Mouse (Mus musculus) liver, adult 2 months (tissue): ENCODE data around the gene Sh3bp5. TPM values are rescaled to one million over a fixed set of nuclear protein-coding genes. Genes with fewer than 3 reads are reported as not detected.

Experiments
- DNase-seq: peaks from one replicate; pipeline ENCODE4 v3.0.0-alpha.2; 2011; ENCODE audit warnings: low read depth, low spot score; ENCODE audit errors: extremely low read depth
- H3K27ac ChIP-seq: fragments of 200-500 bp; replicated peaks from 2 replicates; pipeline ENCODE4 v1.5.1; 2012; ENCODE audit warnings: low read depth, mild to moderate bottlenecking, control low read depth, inconsistent platforms, low read length; ENCODE audit not compliant: insufficient read depth
- H3K27me3 ChIP-seq: fragments of 200-500 bp; 2 replicates; pipeline ENCODE4 v1.6.1; 2012; ENCODE audit warnings: mild to moderate bottlenecking, moderate library complexity, low read length, inconsistent platforms; ENCODE audit not compliant: control insufficient read depth, insufficient read depth
- H3K36me3 ChIP-seq: fragments of 200-500 bp; 2 replicates; pipeline ENCODE4 v1.6.1; 2012; ENCODE audit warnings: low read length, inconsistent platforms; ENCODE audit not compliant: control insufficient read depth, insufficient read depth
- H3K4me1 ChIP-seq: fragments of 200-500 bp; 2 replicates; pipeline ENCODE4 v1.6.1; 2011; ENCODE audit warnings: low read length; ENCODE audit not compliant: control insufficient read depth, insufficient read depth
- H3K4me3 ChIP-seq: fragments of 200-500 bp; 2 replicates; pipeline ENCODE4 v1.5.1; 2011; ENCODE audit warnings: low read depth, mild to moderate bottlenecking, control low read depth, low read length, moderate library complexity; ENCODE audit not compliant: insufficient read depth
- H3K79me2 ChIP-seq: fragments of 200-500 bp; 2 replicates; pipeline ENCODE4 v1.6.1; 2012; ENCODE audit warnings: inconsistent platforms, mild to moderate bottlenecking, low read length, moderate library complexity; ENCODE audit not compliant: control insufficient read depth, insufficient read depth
- H3K9ac ChIP-seq: fragments of 200-500 bp; 2 replicates; pipeline ENCODE4 v1.6.1; 2012; ENCODE audit warnings: low read depth, mild to moderate bottlenecking, control low read depth, inconsistent platforms, low read length
- CTCF ChIP-seq: fragments of 200-500 bp; IDR thresholded peaks from 2 replicates; pipeline ENCODE4 v1.5.1; 2011; ENCODE audit warnings: low read depth, low read length, control low read depth
- POLR2A ChIP-seq: fragments of 200-500 bp; IDR thresholded peaks from 2 replicates; pipeline ENCODE4 v1.6.1; 2011; ENCODE audit warnings: low read length, control low read depth; ENCODE audit not compliant: insufficient read depth; ENCODE audit errors: extremely low read depth
- WGBS: fragments of 180-500 bp; shearing (Covaris S2); methylation state at CpG from one replicate; pipeline ENCODE4 v1.1.7; 2018; 5-methylcytosine and 5-hydroxymethylcytosine counted together
- polyA plus RNA-seq: library from polyadenylated mRNA; depleted of rRNA; stranded (reverse); fragments of >200 nt; gene quantifications from 2 replicates; pipeline ENCODE4 v1.2.3, GENCODE M21; 2012
- total RNA-seq: library from RNA; depleted of rRNA; stranded (reverse); fragments of >200 nt; gene quantifications from 2 replicates; pipeline ENCODE4 v1.2.3, GENCODE M21; 2014

Gene Sh3bp5
- total and polyA plus RNA-seq, 2 experiments: 22.6 to 37.1 TPM

DNA sequence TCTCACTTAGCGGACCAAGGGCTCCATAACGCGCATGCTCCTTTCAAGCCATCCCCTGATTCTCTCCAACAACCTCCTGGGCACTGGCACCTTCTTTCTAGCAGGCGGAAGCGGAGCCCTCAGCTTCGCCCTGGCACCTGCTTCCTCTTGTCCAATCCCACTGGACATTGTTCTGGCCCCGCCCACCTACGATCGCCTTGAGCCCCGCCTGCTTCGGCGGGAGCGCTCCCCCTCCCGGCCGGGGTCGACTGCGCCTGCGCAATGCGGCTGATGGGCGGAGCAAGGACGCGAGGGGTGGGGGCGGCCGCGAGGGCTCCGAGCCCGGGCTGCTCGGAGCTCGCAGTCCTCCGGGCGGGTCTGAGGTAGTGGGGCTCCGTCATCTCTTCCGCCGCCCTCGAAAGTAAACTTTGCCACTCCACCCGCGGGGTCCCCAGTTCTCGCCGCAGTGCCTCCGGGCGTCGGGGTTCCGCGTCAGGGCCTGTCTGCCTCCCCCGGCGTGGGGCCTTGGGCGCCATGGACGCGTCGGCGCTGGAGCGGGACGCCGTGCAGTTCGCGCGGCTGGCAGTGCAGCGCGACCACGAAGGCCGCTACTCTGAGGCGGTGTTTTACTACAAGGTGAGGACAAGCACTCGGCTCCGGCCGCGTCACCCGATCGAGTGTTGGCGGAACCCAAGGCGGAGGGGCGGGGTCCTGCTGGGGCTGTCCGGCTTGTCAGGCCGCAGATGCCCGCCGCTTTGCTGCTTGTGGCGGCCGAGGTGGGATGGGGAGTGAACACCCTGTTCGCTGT is 99.3 kb downstream of the Sh3bp5 start, which contains the start of gene Capn7:
Gene Capn7, plus strand, starts transcription at position 270 of the 787 bp plus-strand sequence.
- peak within 1 kb of the TSS; percentile 92 for H3K27ac ChIP-seq
- H3K9ac ChIP-seq: peak within 1 kb of the TSS; percentile 98
- peak within 1 kb of the TSS; percentile 87 for H3K4me3 ChIP-seq
- H3K36me3 ChIP-seq: peaks cover 5% of the 10 kb centered on the region; the same call in 1 of the 2 replicates
- under 1% methylated on average over 78 of the region's 78 CpGs for WGBS
- H3K79me2 ChIP-seq: peaks cover 6% of the 10 kb centered on the region; the same call in 1 of the 2 replicates
- DNase-seq: peak; percentile 94
- H3K27me3 ChIP-seq: no peaks in the 10 kb centered on the region
- TF ChIP-seq POLR2A: peak; percentile 88
- TF ChIP-seq CTCF: no peak
- peaks cover 6% of the 10 kb centered on the region for H3K4me1 ChIP-seq

DNA sequence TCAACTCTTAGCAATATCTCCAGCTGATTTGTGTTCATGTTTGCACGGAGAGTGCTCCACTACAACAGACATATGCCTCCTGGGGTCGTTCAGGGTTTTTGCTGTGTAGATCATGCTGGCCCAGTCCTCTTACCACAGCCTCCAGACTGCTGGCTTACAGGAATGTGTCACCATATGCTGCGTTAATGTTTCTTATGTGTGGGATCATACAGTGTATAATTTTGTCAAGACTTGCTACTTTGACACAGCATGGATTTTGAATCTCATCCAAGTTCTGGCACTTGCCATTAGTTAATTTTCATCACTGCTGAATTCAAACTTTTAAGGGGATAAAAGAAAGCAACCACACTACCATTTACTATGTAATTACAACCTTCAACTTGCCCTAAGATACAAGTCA is 100.1 kb downstream of the Sh3bp5 start:
- Histone ChIP-seq H3K4me3 (peak overlapping the region; percentile 9; the same call in 1 of the 2 replicates), H3K9ac (no peak overlapping the region), H3K4me1 (peaks cover 6% of the 10 kb centered on the region), H3K27ac (no peak overlapping the region), H3K79me2 (peaks cover 6% of the 10 kb centered on the region; the same call in 1 of the 2 replicates), H3K36me3 (peaks cover 2% of the 10 kb centered on the region; the same call in 1 of the 2 replicates), H3K27me3 (peaks cover 2% of the 10 kb centered on the region; the same call in 1 of the 2 replicates)
- 55% methylated on average over 3 of the region's 3 CpGs for WGBS
- no peak for DNase-seq
- TF ChIP-seq CTCF: no peak
- TF ChIP-seq POLR2A: no peak

DNA sequence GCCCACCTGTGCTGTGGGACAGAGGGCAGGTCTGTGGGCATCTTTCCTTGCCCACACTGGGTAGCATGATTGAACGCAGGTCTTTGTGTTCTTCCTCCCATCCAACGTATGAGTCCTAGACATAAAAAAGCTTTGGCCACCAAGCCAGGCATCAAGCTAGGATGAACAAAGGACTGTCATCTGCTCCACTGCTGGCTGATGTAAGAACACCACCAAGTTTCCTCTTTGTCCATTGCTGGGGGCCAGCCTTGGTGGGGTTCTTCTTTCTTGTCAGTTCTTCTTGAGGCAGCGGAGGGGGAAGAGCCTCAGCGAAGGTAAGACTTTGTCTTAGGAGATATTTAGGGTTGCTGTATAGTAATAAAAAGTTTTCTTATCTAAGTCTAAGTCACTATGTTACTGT is 104.9 kb downstream of the Sh3bp5 start:
- Histone ChIP-seq H3K4me1 (no peaks in the 10 kb centered on the region), H3K27me3 (peaks cover 2% of the 10 kb centered on the region; the same call in 1 of the 2 replicates), H3K9ac (no peak overlapping the region), H3K36me3 (no peaks in the 10 kb centered on the region), H3K4me3 (no peak overlapping the region), H3K27ac (no peak overlapping the region), H3K79me2 (no peaks in the 10 kb centered on the region)
- TF ChIP-seq CTCF (no peak), POLR2A (no peak)
- no peak for DNase-seq
- WGBS: 76% methylated on average over 4 of the region's 4 CpGs

DNA sequence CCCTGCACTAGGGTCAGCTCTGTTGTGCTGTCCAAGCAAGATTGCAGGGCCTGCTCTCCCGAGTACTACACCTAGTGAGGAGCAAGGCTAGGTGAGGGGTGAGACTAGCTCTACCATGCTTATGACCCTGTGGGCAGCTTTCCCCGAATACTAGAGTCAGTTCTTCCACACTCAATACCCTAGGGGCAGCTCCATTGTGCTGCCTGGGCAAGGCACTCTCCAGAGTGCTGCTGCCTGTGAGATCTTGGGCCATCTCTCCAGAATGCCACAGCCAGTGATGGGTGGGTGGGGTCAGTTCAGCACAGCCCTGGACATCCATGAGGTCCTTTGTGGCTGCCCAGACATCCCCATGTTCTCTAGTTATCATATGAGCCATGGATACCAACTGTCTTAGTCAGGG is 106.1 kb downstream of the Sh3bp5 start:
- H3K27me3 ChIP-seq: peaks cover 2% of the 10 kb centered on the region; the same call in 1 of the 2 replicates
- no peak for DNase-seq
- no peaks in the 10 kb centered on the region for H3K79me2 ChIP-seq
- no peak overlapping the region for H3K9ac ChIP-seq
- H3K4me1 ChIP-seq: no peaks in the 10 kb centered on the region
- 52% methylated on average over 2 of the region's 2 CpGs for WGBS
- H3K36me3 ChIP-seq: no peaks in the 10 kb centered on the region
- H3K27ac ChIP-seq: no peak overlapping the region
- TF ChIP-seq CTCF: no peak
- no peak for TF ChIP-seq POLR2A
- no peak overlapping the region for H3K4me3 ChIP-seq

DNA sequence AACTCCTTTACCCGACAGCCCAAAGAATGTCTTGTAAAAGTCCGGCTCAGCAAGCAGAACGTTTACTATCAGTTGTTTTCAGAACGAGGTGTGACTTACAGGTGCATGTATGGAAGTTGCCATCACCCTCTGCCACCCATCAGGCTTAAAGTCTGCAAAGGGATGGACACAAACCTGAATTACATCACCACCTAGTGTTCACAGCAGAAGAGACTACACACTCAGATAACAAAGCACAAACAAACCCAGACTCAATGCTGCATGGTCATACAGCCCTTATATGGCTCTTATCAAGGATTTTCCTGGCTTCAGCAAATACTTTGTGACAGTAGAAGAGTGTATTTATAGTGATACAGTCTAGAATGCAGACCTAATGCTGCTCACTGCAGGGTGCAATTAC is 108.2 kb downstream of the Sh3bp5 start:
- DNase-seq: peak; percentile 7

DNA sequence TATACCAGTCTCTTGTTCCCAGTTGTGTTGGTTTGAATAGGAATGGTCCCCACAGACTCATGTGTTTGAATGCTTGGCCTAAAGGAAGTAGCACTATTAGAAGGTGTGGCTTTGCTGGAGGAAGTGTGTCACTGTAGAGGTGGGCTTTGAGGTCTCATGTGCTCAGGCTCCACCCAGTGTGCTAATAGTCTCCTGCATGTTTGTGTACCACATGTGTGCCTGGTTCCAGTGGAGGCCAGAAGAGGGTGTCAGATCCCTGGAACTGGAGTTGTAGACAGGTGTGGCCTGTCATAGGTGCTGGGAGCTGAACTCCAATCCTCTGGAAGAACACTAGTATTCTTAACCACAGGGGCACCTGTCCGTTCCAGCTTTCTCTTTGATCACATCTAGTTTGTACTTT is 108.7 kb downstream of the Sh3bp5 start:
- Histone ChIP-seq H3K27ac (no peak overlapping the region), H3K9ac (no peak overlapping the region), H3K79me2 (no peaks in the 10 kb centered on the region), H3K36me3 (no peaks in the 10 kb centered on the region), H3K4me3 (no peak overlapping the region), H3K4me1 (no peaks in the 10 kb centered on the region), H3K27me3 (peaks cover 2% of the 10 kb centered on the region; the same call in 1 of the 2 replicates)
- WGBS: 100% methylated on average over 1 of the region's 1 CpGs
- TF ChIP-seq POLR2A: no peak
- no peak for TF ChIP-seq CTCF
- DNase-seq: no peak

More for the DNA sequence above, 108.2 kb downstream of the Sh3bp5 start:
- Histone ChIP-seq H3K9ac (no peak overlapping the region), H3K4me3 (no peak overlapping the region), H3K27ac (no peak overlapping the region), H3K36me3 (no peaks in the 10 kb centered on the region), H3K27me3 (peaks cover 2% of the 10 kb centered on the region; the same call in 1 of the 2 replicates), H3K4me1 (no peaks in the 10 kb centered on the region), H3K79me2 (no peaks in the 10 kb centered on the region)
- WGBS: 72% methylated on average over 4 of the region's 4 CpGs
- TF ChIP-seq POLR2A: no peak
